Mouse (Mus musculus) G1E (cell line): Measurements from ENCODE around the gene Plk4. TPM values are rescaled to one million over a fixed set of nuclear protein-coding genes. Genes with fewer than 3 reads are reported as not detected.
"Not testable (repeated sequence)": the region's sequence is repeated elsewhere in the genome, so short reads cannot be mapped to it uniquely, and the experiment has no call there.

Source experiments
- ATAC-seq: 2 replicates; pipeline ENCODE4 v1.8.0; 2016; ENCODE audit warnings: mild to moderate bottlenecking; ENCODE audit not compliant: insufficient number of reproducible peaks, poor library complexity, low FRiP score, severe bottlenecking; ENCODE audit errors: extremely low read depth
- DNase-seq: peaks from one replicate; pipeline ENCODE4 v3.0.0; 2012; ENCODE audit warnings: low spot score
- H3K27me3 ChIP-seq: 2 replicates; pipeline ENCODE4 v1.6.1; 2012; ENCODE audit warnings: mild to moderate bottlenecking, low read length, inconsistent platforms; ENCODE audit not compliant: insufficient read depth
- H3K36me3 ChIP-seq: replicated peaks from 2 replicates; pipeline ENCODE3; 2012; ENCODE audit warnings: mild to moderate bottlenecking, inconsistent platforms
- H3K4me1 ChIP-seq: 2 replicates; pipeline ENCODE4 v1.6.1; 2012; ENCODE audit warnings: low read depth, low read length, inconsistent platforms, mixed read lengths; ENCODE audit not compliant: insufficient read depth
- H3K4me3 ChIP-seq: 2 replicates; pipeline ENCODE4 v1.5.1; 2012; ENCODE audit warnings: low read depth, mild to moderate bottlenecking, inconsistent platforms, low read length, moderate library complexity, mixed read lengths
- H3K9me3 ChIP-seq: replicated peaks from 2 replicates; pipeline ENCODE4 v1.6.1; 2012; ENCODE audit warnings: inconsistent platforms
- CTCF ChIP-seq: IDR thresholded peaks from 2 replicates; pipeline ENCODE4 v1.5.1; 2012; ENCODE audit warnings: low read depth, low read length, inconsistent platforms, mixed read lengths
- GATA1 ChIP-seq: IDR thresholded peaks from 2 replicates; pipeline ENCODE4 v1.6.1; 2012; ENCODE audit warnings: borderline replicate concordance, low read length, inconsistent platforms, mixed read lengths
- GATA2 ChIP-seq: IDR thresholded peaks from 2 replicates; pipeline ENCODE4 v1.6.1; 2012; ENCODE audit warnings: low read depth, low read length, inconsistent platforms, borderline replicate concordance
- POLR2AphosphoS5 ChIP-seq: IDR thresholded peaks from 2 replicates; pipeline ENCODE4 v1.6.1; 2012; ENCODE audit warnings: low read depth, low read length, inconsistent platforms; ENCODE audit not compliant: insufficient replicate concordance
- TAL1 ChIP-seq: conservative IDR thresholded peaks from 2 replicates; pipeline ENCODE4 v1.6.1; 2012; ENCODE audit warnings: low read depth, low read length, inconsistent platforms, mixed read lengths
- polyA plus RNA-seq: library from polyadenylated mRNA; stranded (reverse); fragments of >175 nt; gene quantifications from 2 replicates; pipeline ENCODE4 v1.2.3, GENCODE M21; 2012
- total RNA-seq, 2 experiments: library from RNA; stranded (forward) in 1 of 2; stranded (reverse) in 1 of 2; fragments of 200-1000 nt in 1 of 2; fragments of >200 nt in 1 of 2; fragmentation: Nextera tagmentation in 1 of 2; gene quantifications; 2 replicates each; pipeline ENCODE4 v1.2.3; 2014 to 2017

Gene Plk4
- total and polyA plus RNA-seq, 3 experiments, result 16.3 to 115 (median 95.3) TPM

DNA sequence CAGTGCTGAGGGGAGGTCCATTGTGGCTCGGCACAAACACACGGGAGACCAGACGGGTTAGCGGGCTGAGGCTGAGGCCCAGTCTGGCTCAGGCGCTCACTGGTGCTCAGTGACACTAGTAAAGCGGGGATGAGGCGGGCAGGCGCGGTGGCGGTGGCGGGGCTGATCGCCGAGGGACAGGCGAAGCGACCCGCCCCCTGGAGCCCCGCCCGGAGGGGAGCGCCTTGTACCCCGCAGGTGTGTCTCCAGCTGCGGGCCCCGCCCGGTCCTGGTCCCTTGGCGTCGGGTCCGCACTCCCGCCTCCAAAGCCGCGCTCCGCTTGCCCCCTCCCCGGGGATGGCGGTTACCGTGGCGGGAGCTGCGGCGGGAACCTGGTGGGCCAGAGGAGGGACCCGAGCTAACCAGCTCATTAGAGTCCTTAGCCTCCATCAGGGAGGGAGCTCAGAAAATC is 579 bp downstream of the Plk4 start:
- Histone ChIP-seq H3K36me3 (peaks cover 43% of the 10 kb centered on the region), H3K4me3 (peak overlapping the region; percentile 100), H3K27me3 (no peaks in the 10 kb centered on the region), H3K4me1 (peaks cover 39% of the 10 kb centered on the region), H3K9me3 (no peaks in the 10 kb centered on the region)
- TF ChIP-seq POLR2AphosphoS5 (no peak), TAL1 (no peak), GATA1 (no peak), GATA2 (no peak), CTCF (no peak)
- DNase-seq (peak; percentile 52), ATAC-seq (0 out of 2 replicates have a peak, but pooled peaks have one; percentile 7)

DNA sequence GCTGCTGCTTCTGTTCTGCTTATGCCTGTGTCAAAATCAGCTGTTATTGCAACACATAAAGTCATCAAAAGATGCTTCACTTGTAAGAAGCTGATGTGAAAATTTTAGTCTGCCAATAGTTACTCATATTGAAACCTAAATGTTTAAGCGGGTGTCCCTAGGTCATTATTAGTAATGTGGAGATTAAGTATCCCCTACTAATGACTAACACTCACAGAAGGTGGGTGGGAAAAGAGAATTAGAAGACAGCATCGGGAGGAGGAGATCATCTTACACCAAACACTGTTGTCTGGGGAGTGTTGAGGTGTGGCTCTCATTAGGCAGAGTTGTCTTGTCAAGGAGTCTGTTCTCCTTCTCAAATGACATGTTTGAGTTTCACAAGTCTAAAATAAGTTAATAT is 7.1 kb downstream of the Plk4 start:
- no peak for ATAC-seq
- no peaks in the 10 kb centered on the region for H3K9me3 ChIP-seq
- no peaks in the 10 kb centered on the region for H3K27me3 ChIP-seq
- no peak overlapping the region for H3K4me3 ChIP-seq
- TF ChIP-seq POLR2AphosphoS5, result no peak
- no peak for TF ChIP-seq GATA1
- TF ChIP-seq GATA2, result no peak
- TF ChIP-seq TAL1, result no peak
- no peak for TF ChIP-seq CTCF
- DNase-seq, result no peak
- peaks cover 75% of the 10 kb centered on the region for H3K36me3 ChIP-seq
- peaks cover 29% of the 10 kb centered on the region for H3K4me1 ChIP-seq

DNA sequence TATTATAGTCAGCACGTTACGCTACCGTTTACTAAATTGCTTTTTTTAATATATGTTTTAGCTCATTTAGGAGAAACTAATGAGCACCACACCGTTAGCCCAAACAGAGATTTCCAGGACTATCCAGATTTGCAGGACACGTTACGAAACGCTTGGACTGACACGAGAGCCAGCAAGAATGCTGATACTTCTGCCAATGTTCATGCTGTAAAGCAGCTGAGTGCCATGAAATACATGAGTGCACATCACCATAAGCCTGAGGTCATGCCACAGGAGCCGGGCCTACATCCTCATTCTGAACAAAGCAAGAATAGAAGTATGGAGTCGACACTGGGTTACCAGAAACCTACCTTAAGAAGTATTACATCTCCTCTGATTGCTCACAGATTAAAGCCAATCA is 8.9 kb downstream of the Plk4 start:
- DNase-seq (no peak), ATAC-seq (no peak)
- Histone ChIP-seq H3K36me3 (peaks cover 82% of the 10 kb centered on the region), H3K9me3 (no peaks in the 10 kb centered on the region), H3K4me1 (peaks cover 21% of the 10 kb centered on the region), H3K27me3 (no peaks in the 10 kb centered on the region), H3K4me3 (no peak overlapping the region)
- no peak for TF ChIP-seq GATA2
- TF ChIP-seq GATA1, result no peak
- TF ChIP-seq TAL1, result no peak
- TF ChIP-seq POLR2AphosphoS5, result no peak
- TF ChIP-seq CTCF, result no peak

GRCm38 (mm10) chr3:40809894-40810293 is 10.1 kb downstream of the Plk4 start:
- no peaks in the 10 kb centered on the region for H3K9me3 ChIP-seq
- DNase-seq (no peak), ATAC-seq (no peak)
- H3K4me1 ChIP-seq, result peaks cover 19% of the 10 kb centered on the region
- no peaks in the 10 kb centered on the region for H3K27me3 ChIP-seq
- peaks cover 84% of the 10 kb centered on the region for H3K36me3 ChIP-seq
- no peak overlapping the region for H3K4me3 ChIP-seq
- TF ChIP-seq POLR2AphosphoS5, result no peak
- no peak for TF ChIP-seq CTCF
- no peak for TF ChIP-seq GATA2
- no peak for TF ChIP-seq TAL1
- TF ChIP-seq GATA1, result no peak

- H3K36me3 ChIP-seq, result peaks cover 86% of the 10 kb centered on the region
- ATAC-seq, result no peak
These were observed 13.5 kb downstream of the Plk4 start for GRCm38 (mm10) chr3:40813275-40813674.

GRCm38 (mm10) chr3:40845521-40845920 is 45.7 kb downstream of the Plk4 start:
- DNase-seq, ATAC-seq, H3K36me3 ChIP-seq, H3K9me3 ChIP-seq, H3K27me3 ChIP-seq, H3K4me1 ChIP-seq: not testable (repeated sequence)
- peak overlapping the region; percentile 78; the same call in 1 of the 2 replicates for H3K4me3 ChIP-seq

More at GRCm38 (mm10) chr3:40813275-40813674, 13.5 kb downstream of the Plk4 start:
- H3K4me1 ChIP-seq, result peaks cover 5% of the 10 kb centered on the region; the same call in 1 of the 2 replicates
- no peaks in the 10 kb centered on the region for H3K9me3 ChIP-seq
- H3K27me3 ChIP-seq, result no peaks in the 10 kb centered on the region
- no peak for TF ChIP-seq GATA2
- TF ChIP-seq POLR2AphosphoS5, result no peak
- TF ChIP-seq CTCF, result no peak
- TF ChIP-seq GATA1, result no peak
- TF ChIP-seq TAL1, result no peak
- no peak for DNase-seq
- no peak overlapping the region for H3K4me3 ChIP-seq

DNA sequence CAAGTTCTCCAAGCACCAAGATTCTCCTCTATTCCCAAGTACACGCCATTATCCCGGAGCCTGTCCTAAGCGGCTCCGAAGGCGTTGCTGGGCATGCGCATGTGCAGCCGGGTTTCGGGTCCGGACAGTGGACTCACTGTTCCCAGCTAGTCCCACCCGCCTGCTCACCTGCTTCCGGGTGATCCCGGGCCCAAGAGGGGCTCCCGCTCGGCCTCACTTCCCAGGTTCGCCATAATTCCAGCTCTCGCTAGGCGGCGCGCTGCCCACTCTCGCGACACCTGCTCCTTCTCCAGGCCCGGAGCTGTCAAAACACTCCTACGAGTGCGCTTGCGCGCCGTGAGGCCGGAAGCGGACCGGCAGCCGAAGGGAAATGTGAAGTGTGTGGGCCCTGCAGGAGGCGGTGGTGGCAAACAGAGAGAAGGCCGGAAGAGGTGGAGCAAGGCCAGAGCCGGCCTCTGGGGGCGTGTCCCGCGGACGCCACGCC is 46.7 kb downstream of the Plk4 start, which contains the start of gene Mfsd8:
Mfsd8 (minus strand) TSS at position 414 of the 484 bp plus-strand sequence.
- DNase-seq (peak; percentile 77), ATAC-seq (peak; percentile 93)
- H3K27me3 ChIP-seq, H3K4me1 ChIP-seq, H3K9me3 ChIP-seq, H3K36me3 ChIP-seq: not testable (repeated sequence)
- H3K4me3 ChIP-seq, result peak within 1 kb of the TSS; percentile 78

GRCm38 (mm10) chr3:40846957-40847017 is 47.0 kb downstream of the Plk4 start, which contains the start of gene Abhd18:
Abhd18 (plus strand) TSS chr3:40846970.
- H3K27me3 ChIP-seq, DNase-seq, H3K4me1 ChIP-seq, H3K9me3 ChIP-seq, H3K36me3 ChIP-seq, ATAC-seq: not testable (repeated sequence)
- H3K4me3 ChIP-seq, result peak within 1 kb of the TSS; percentile 78
